In the genomic region with DNA sequence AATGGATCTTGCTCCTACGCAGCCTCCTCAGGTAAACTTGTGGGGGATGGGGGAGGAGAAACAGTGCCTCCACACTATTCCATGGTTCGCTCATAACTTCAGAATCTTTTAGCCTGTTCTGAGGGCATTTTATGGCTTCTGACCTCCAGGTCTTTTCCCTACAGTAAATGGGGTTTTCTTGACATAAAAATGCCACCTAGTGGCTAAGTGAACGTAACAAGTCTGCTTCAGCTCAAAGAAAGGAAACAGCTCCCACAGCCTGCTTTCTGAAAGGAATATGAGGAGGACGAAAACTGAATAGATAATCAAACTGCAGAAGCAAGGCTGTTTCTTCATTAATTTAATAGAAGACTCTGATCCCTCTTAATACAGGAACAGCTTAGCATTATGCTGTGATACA, we compare ENCODE assay signal across 15 mouse cellular contexts.
A peak's percentile ranks its signal among the peaks of the same experiment; 100 is the strongest.
DNase-seq lines count a peak whose midpoint lies in the region; ATAC-seq and TF ChIP-seq lines count a peak whose summit lies in the region.
"Had no signal": no experiment of that assay in that cellular context is flagged by ENCODE, and none has a peak within 500 bp of the region (broad histone marks: within the 10 kb centered on the region; RNA-seq: fewer than 3 reads in every experiment).

No protein-coding gene starts in this region.

- H3K27ac ChIP-seq in hindbrain, embryonic 11.5 days (ENCODE audit: low read depth, low read length), result no peak overlapping the region
- no peak overlapping the region for H3K27ac ChIP-seq in hindbrain, embryonic 12.5 days
- H3K27ac ChIP-seq in liver, postnatal 0 days (ENCODE audit: low read depth), result no peak overlapping the region
- no peak overlapping the region for H3K27ac ChIP-seq in embryonic facial prominence, embryonic 14.5 days (replicated peaks; ENCODE audit: low read depth, low read length)
- H3K27ac ChIP-seq: forebrain, embryonic 13.5 days; stomach, embryonic 15.5 days had no signal

- ATAC-seq in hindbrain, embryonic 11.5 days (ENCODE audit: low FRiP score), result no peak
- no peak for ATAC-seq in hindbrain, embryonic 12.5 days (ENCODE audit: low FRiP score)
- ATAC-seq in liver, postnatal 0 days, result no peak
- no peak for ATAC-seq in embryonic facial prominence, embryonic 14.5 days (ENCODE audit: low read depth)
- ATAC-seq: forebrain, embryonic 13.5 days; midbrain, embryonic 16.5 days had no signal

- no peaks in the 10 kb centered on the region for H3K36me3 ChIP-seq in hindbrain, embryonic 11.5 days (ENCODE audit: control insufficient read depth, insufficient read depth, low read length)
- no peaks in the 10 kb centered on the region for H3K36me3 ChIP-seq in hindbrain, embryonic 12.5 days
- H3K36me3 ChIP-seq in liver, postnatal 0 days (replicated peaks; ENCODE audit: insufficient read depth, low read length), result no peaks in the 10 kb centered on the region
- no peaks in the 10 kb centered on the region for H3K36me3 ChIP-seq in embryonic facial prominence, embryonic 14.5 days (ENCODE audit: control insufficient read depth, insufficient read depth, low read length)
- H3K36me3 ChIP-seq: stomach, embryonic 15.5 days had no signal

- peak; percentile 26 for DNase-seq in hindbrain, embryonic 11.5 days (ENCODE audit: low spot score)
- no peak for DNase-seq in liver, postnatal 0 days
- no peak for DNase-seq in liver
- DNase-seq in NIH3T3 (ENCODE audit: low read depth), result peak; percentile 10
- peak; percentile 37 for DNase-seq in embryonic facial prominence, embryonic 14.5 days (ENCODE audit: low spot score)
- no peak for DNase-seq in cerebellum, postnatal 36 days
- DNase-seq in ovary, postnatal 36 days (ENCODE audit: low spot score), result no peak
- DNase-seq: gastrocnemius, postnatal 36 days; layer of hippocampus, adult 9-11 months; left cerebral cortex, postnatal 4 days; right cerebral cortex, postnatal 25 days had no signal

- H3K9ac ChIP-seq in hindbrain, embryonic 11.5 days (ENCODE audit: low read depth, low read length), result no peak overlapping the region
- H3K9ac ChIP-seq in hindbrain, embryonic 12.5 days, result no peak overlapping the region
- no peak overlapping the region for H3K9ac ChIP-seq in liver, postnatal 0 days (replicated peaks)
- H3K9ac ChIP-seq in embryonic facial prominence, embryonic 14.5 days (ENCODE audit: low read depth, low read length), result no peak overlapping the region
- H3K9ac ChIP-seq: forebrain, embryonic 13.5 days; stomach, embryonic 15.5 days had no signal

- H3K4me3 ChIP-seq in hindbrain, embryonic 11.5 days (ENCODE audit: low read depth, low read length), result no peak overlapping the region
- H3K4me3 ChIP-seq in hindbrain, embryonic 12.5 days, result no peak overlapping the region
- no peak overlapping the region for H3K4me3 ChIP-seq in liver, postnatal 0 days (ENCODE audit: low read depth, low read length)
- no peak overlapping the region for H3K4me3 ChIP-seq in embryonic facial prominence, embryonic 14.5 days (ENCODE audit: low read depth, low read length)
- H3K4me3 ChIP-seq: forebrain, embryonic 13.5 days; stomach, embryonic 15.5 days had no signal

- H3K4me2 ChIP-seq in hindbrain, embryonic 11.5 days (replicated peaks; ENCODE audit: low read depth, low read length), result no peak overlapping the region
- H3K4me2 ChIP-seq in hindbrain, embryonic 12.5 days (replicated peaks), result no peak overlapping the region
- H3K4me2 ChIP-seq in liver, postnatal 0 days (ENCODE audit: low read depth, low read length), result no peak overlapping the region
- H3K4me2 ChIP-seq in embryonic facial prominence, embryonic 14.5 days (ENCODE audit: low read depth, low read length), result no peak overlapping the region
- H3K4me2 ChIP-seq: forebrain, embryonic 13.5 days; stomach, embryonic 15.5 days had no signal

- no peaks in the 10 kb centered on the region for H3K9me3 ChIP-seq in hindbrain, embryonic 11.5 days (ENCODE audit: control insufficient read depth, low read length)
- 0 out of 2 replicates have a peak, but pooled peaks cover 6% of the 10 kb centered on the region for H3K9me3 ChIP-seq in hindbrain, embryonic 12.5 days (replicated peaks)
- H3K9me3 ChIP-seq in liver, postnatal 0 days (ENCODE audit: low read length), result no peaks in the 10 kb centered on the region; the same call in 1 of the 2 replicates
- peaks cover 7% of the 10 kb centered on the region; the same call in 1 of the 2 replicates for H3K9me3 ChIP-seq in embryonic facial prominence, embryonic 14.5 days (ENCODE audit: control insufficient read depth, low read length)
- H3K9me3 ChIP-seq: stomach, embryonic 15.5 days had no signal

- TF ChIP-seq EP300 in liver, postnatal 0 days (IDR thresholded peaks at IDR 0.05; ENCODE audit: low read depth), result no peak

- WGBS in hindbrain, embryonic 11.5 days, result 56% methylated on average over 4 of the region's 4 CpGs
- 61% methylated on average over 4 of the region's 4 CpGs for WGBS in hindbrain, embryonic 12.5 days
- WGBS in liver, postnatal 0 days (ENCODE audit: insufficient replicate concordance), result 48% methylated on average over 4 of the region's 4 CpGs
- 44% methylated on average over 4 of the region's 4 CpGs for WGBS in embryonic facial prominence, embryonic 14.5 days

- no peaks in the 10 kb centered on the region for H3K27me3 ChIP-seq in hindbrain, embryonic 11.5 days (ENCODE audit: control insufficient read depth, insufficient read depth, low read length)
- H3K27me3 ChIP-seq in hindbrain, embryonic 12.5 days, result no peaks in the 10 kb centered on the region
- H3K27me3 ChIP-seq in liver, postnatal 0 days (ENCODE audit: insufficient read depth, low read length), result no peaks in the 10 kb centered on the region
- no peaks in the 10 kb centered on the region for H3K27me3 ChIP-seq in embryonic facial prominence, embryonic 14.5 days (replicated peaks; ENCODE audit: control insufficient read depth, insufficient read depth, low read length)
- H3K27me3 ChIP-seq: forebrain, embryonic 13.5 days; stomach, embryonic 15.5 days had no signal

- TF ChIP-seq CTCF in liver, postnatal 0 days (IDR thresholded peaks at IDR 0.05; ENCODE audit: low read depth), result peak; percentile 30; the same call in 1 of the 2 replicates

- H3K4me1 ChIP-seq in hindbrain, embryonic 11.5 days (replicated peaks; ENCODE audit: control insufficient read depth, insufficient read depth, low read length), result no peaks in the 10 kb centered on the region
- H3K4me1 ChIP-seq in hindbrain, embryonic 12.5 days, result no peaks in the 10 kb centered on the region
- no peaks in the 10 kb centered on the region for H3K4me1 ChIP-seq in liver, postnatal 0 days (ENCODE audit: insufficient read depth)
- no peaks in the 10 kb centered on the region for H3K4me1 ChIP-seq in embryonic facial prominence, embryonic 14.5 days (ENCODE audit: control insufficient read depth, insufficient read depth, low read length)
- H3K4me1 ChIP-seq: forebrain, embryonic 13.5 days; stomach, embryonic 15.5 days had no signal

Comparison
In these comparisons a context has a peak if more than half of its experiments do, and no peak if none do; other contexts are left out.
1. DNase-seq: peak in hindbrain, embryonic 11.5 days (single experiment), NIH3T3 (single experiment) and embryonic facial prominence, embryonic 14.5 days (single experiment); none in liver, postnatal 0 days (single experiment), liver (single experiment), cerebellum, postnatal 36 days (0 of 2) and ovary, postnatal 36 days (single experiment).